Mouse (Mus musculus) myocyte (in vitro differentiated cells): ENCODE measurements around the gene Pdhx. TPM values are rescaled to one million over a fixed set of nuclear protein-coding genes. Genes with fewer than 3 reads are reported as not detected.

Experiments used
- H3K27me3 ChIP-seq: one replicate; pipeline ENCODE4 v1.6.1; 2011; ENCODE audit not compliant: control insufficient read depth, insufficient read depth, insufficient read length
- H3K36me3 ChIP-seq: one replicate; pipeline ENCODE4 v1.6.1; 2011; ENCODE audit not compliant: control insufficient read depth, insufficient read depth
- H3K4me2 ChIP-seq: one replicate; pipeline ENCODE4 v1.6.1; 2011; ENCODE audit warnings: low read depth, control low read depth
- H3K4me3 ChIP-seq: one replicate; pipeline ENCODE4 v1.5.1; 2011; ENCODE audit warnings: mild to moderate bottlenecking, control low read depth, moderate library complexity
- H3K79me2 ChIP-seq: one replicate; pipeline ENCODE4 v1.6.1; 2011; ENCODE audit not compliant: control insufficient read depth, insufficient read depth
- H3ac ChIP-seq: one replicate; pipeline ENCODE4 v1.6.1; 2011; ENCODE audit not compliant: control insufficient read depth, insufficient read length
- CEBPB ChIP-seq: IDR thresholded peaks from 2 replicates; pipeline ENCODE4 v1.6.1; 2011; ENCODE audit warnings: mild to moderate bottlenecking, moderate library complexity; ENCODE audit not compliant: poor library complexity, insufficient read depth, severe bottlenecking
- E2F4 ChIP-seq: IDR thresholded peaks from one replicate; pipeline ENCODE4 v1.6.1; 2011; ENCODE audit warnings: mild to moderate bottlenecking, control low read depth, moderate library complexity; ENCODE audit not compliant: insufficient read depth
- MAX ChIP-seq: IDR thresholded peaks from one replicate; pipeline ENCODE4 v1.6.1; 2011; ENCODE audit warnings: low read depth, mild to moderate bottlenecking, control low read depth
- MYOD1 ChIP-seq, 3 experiments: IDR thresholded peaks; one replicate each; pipeline ENCODE4 v1.6.1; 2011; ENCODE audit warnings: control low read depth in 2 of 3, low read depth in 2 of 3, mild to moderate bottlenecking in 2 of 3, moderate library complexity in 1 of 3; ENCODE audit not compliant: insufficient read length in 2 of 3, control insufficient read depth in 1 of 3
- MYOG ChIP-seq, 3 experiments: IDR thresholded peaks; one replicate each; pipeline ENCODE4 v1.6.1; 2011; ENCODE audit warnings: control low read depth in 2 of 3, low read depth in 2 of 3, mild to moderate bottlenecking in 2 of 3; ENCODE audit not compliant: insufficient read length in 2 of 3, control insufficient read depth in 1 of 3, insufficient read depth in 1 of 3
- POLR2A ChIP-seq: IDR thresholded peaks from one replicate; pipeline ENCODE4 v1.6.1; 2011; ENCODE audit warnings: low read depth, mild to moderate bottlenecking, control low read depth, moderate library complexity; ENCODE audit not compliant: insufficient read length
- POLR2AphosphoS2 ChIP-seq: IDR thresholded peaks from one replicate; pipeline ENCODE4 v1.6.1; 2011; ENCODE audit warnings: low read depth, control low read depth; ENCODE audit not compliant: insufficient read length
- REST ChIP-seq: IDR thresholded peaks from one replicate; pipeline ENCODE4 v1.6.1; 2011; ENCODE audit warnings: mild to moderate bottlenecking, control low read depth, moderate library complexity; ENCODE audit not compliant: insufficient read depth, insufficient read length
- SRF ChIP-seq: IDR thresholded peaks from one replicate; pipeline ENCODE4 v1.6.1; 2011; ENCODE audit warnings: low read depth; ENCODE audit not compliant: control insufficient read depth, insufficient read length
- TCF12 ChIP-seq: IDR thresholded peaks from one replicate; pipeline ENCODE4 v1.6.1; 2011; ENCODE audit warnings: mild to moderate bottlenecking, control low read depth; ENCODE audit not compliant: poor library complexity, insufficient read depth, severe bottlenecking
- TCF3 ChIP-seq: IDR thresholded peaks from one replicate; pipeline ENCODE4 v1.6.1; 2011; ENCODE audit warnings: low read depth, control low read depth; ENCODE audit not compliant: insufficient read length
- USF1 ChIP-seq: IDR thresholded peaks from one replicate; pipeline ENCODE4 v1.6.1; 2011; ENCODE audit warnings: low read depth, mild to moderate bottlenecking, control low read depth, moderate library complexity
- polyA plus RNA-seq: library from polyadenylated mRNA; unstranded; fragments of >200 nt; fragmentation: generic; extraction: Trizol; gene quantifications from one replicate; pipeline ENCODE4 v1.2.1, GENCODE M21; 2012; ENCODE audit warnings: missing spikeins

Gene Pdhx
- polyA plus RNA-seq, 1 experiment, result 37.4 TPM

- Histone ChIP-seq H3K79me2 (no peaks in the 10 kb centered on the region), H3K36me3 (no peaks in the 10 kb centered on the region), H3K27me3 (no peaks in the 10 kb centered on the region), H3ac (no peak overlapping the region), H3K4me3 (no peak overlapping the region), H3K4me2 (peak overlapping the region; percentile 58)
- TF ChIP-seq MAX (no peak), CEBPB (no peak), MYOD1 (IDR thresholded peaks at IDR 0.05; ENCODE audit: control insufficient read depth in 1 of 3, insufficient read length in 2 of 3, low read depth in 2 of 3) (no peak), SRF (no peak), MYOG (IDR thresholded peaks at IDR 0.05; ENCODE audit: control insufficient read depth in 1 of 3, insufficient read depth in 1 of 3, insufficient read length in 2 of 3, low read depth in 2 of 3) (no peak), REST (no peak), E2F4 (no peak), POLR2AphosphoS2 (no peak), TCF3 (no peak), TCF12 (no peak), USF1 (no peak), POLR2A (no peak)
These were observed 75.0 kb downstream of the Pdhx start for GRCm38 (mm10) chr2:102998356-102998755.

- Histone ChIP-seq H3K4me2 (peak overlapping the region; percentile 58), H3K27me3 (no peaks in the 10 kb centered on the region), H3K79me2 (no peaks in the 10 kb centered on the region), H3K36me3 (no peaks in the 10 kb centered on the region), H3K4me3 (no peak overlapping the region), H3ac (no peak overlapping the region)
- TF ChIP-seq E2F4 (no peak), SRF (no peak), POLR2A (no peak), REST (no peak), TCF3 (no peak), USF1 (no peak), MAX (no peak), MYOD1 (IDR thresholded peaks at IDR 0.05; ENCODE audit: control insufficient read depth in 1 of 3, insufficient read length in 2 of 3, low read depth in 2 of 3) (no peak), POLR2AphosphoS2 (no peak), MYOG (IDR thresholded peaks at IDR 0.05; ENCODE audit: control insufficient read depth in 1 of 3, insufficient read depth in 1 of 3, insufficient read length in 2 of 3, low read depth in 2 of 3) (no peak), CEBPB (no peak), TCF12 (no peak)
These were observed 75.4 kb downstream of the Pdhx start for GRCm38 (mm10) chr2:102997874-102998273.

- Histone ChIP-seq H3K4me3 (no peak overlapping the region), H3K27me3 (no peaks in the 10 kb centered on the region), H3ac (no peak overlapping the region), H3K79me2 (no peaks in the 10 kb centered on the region), H3K4me2 (no peak overlapping the region), H3K36me3 (no peaks in the 10 kb centered on the region)
- TF ChIP-seq TCF3 (no peak), USF1 (no peak), E2F4 (no peak), MYOG (IDR thresholded peaks at IDR 0.05; ENCODE audit: control insufficient read depth in 1 of 3, insufficient read depth in 1 of 3, insufficient read length in 2 of 3, low read depth in 2 of 3) (no peak), SRF (no peak), POLR2A (no peak), MYOD1 (IDR thresholded peaks at IDR 0.05; ENCODE audit: control insufficient read depth in 1 of 3, insufficient read length in 2 of 3, low read depth in 2 of 3) (no peak)
These were observed 79.3 kb downstream of the Pdhx start for GRCm38 (mm10) chr2:102993841-102994607.

- TF ChIP-seq MYOG (IDR thresholded peaks at IDR 0.05; ENCODE audit: control insufficient read depth in 1 of 3, insufficient read depth in 1 of 3, insufficient read length in 2 of 3, low read depth in 2 of 3) (no peak), POLR2AphosphoS2 (no peak), REST (no peak), CEBPB (no peak), TCF12 (no peak), SRF (no peak), MAX (no peak), POLR2A (no peak), USF1 (no peak), TCF3 (no peak), MYOD1 (IDR thresholded peaks at IDR 0.05; ENCODE audit: control insufficient read depth in 1 of 3, insufficient read length in 2 of 3, low read depth in 2 of 3) (no peak), E2F4 (no peak)
- Histone ChIP-seq H3K4me3 (no peak overlapping the region), H3K36me3 (no peaks in the 10 kb centered on the region), H3K27me3 (no peaks in the 10 kb centered on the region), H3ac (no peak overlapping the region), H3K4me2 (no peak overlapping the region), H3K79me2 (no peaks in the 10 kb centered on the region)
These were observed 80.9 kb downstream of the Pdhx start for GRCm38 (mm10) chr2:102992405-102992804.
